Mouse (Mus musculus): Measurements from ENCODE around the gene Adcy4. TPM values are rescaled to one million over a fixed set of nuclear protein-coding genes. Genes with fewer than 3 reads are reported as not detected.
"Not testable (repeated sequence)": the region's sequence is repeated elsewhere in the genome, so short reads cannot be mapped to it uniquely, and the experiment has no call there.

Adcy4 gene
- polyA plus RNA-seq, 1 experiment from 2014 or later = not detected

DNA sequence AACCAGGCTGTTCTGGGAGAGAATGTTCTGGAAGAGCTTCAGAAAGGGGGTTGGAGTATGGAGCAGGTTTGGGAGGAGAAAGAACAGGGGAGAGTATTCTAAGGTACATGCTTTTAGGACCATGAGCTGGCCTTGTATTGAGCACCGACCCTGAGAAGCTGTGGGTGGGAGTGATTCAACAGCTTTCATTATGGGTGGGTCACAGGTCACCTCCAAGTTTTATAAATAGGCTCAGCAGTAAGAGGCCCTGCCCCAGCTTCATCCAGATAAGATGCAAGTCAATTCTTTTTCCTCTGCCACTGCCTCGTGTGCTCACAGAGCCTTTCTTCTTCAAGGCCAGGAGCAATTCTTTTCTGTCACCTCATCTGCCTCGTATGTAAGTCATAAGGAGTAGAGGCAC, 6.7 kb downstream of the Adcy4 start:
- POLR2A ChIA-PET = no interaction called here
- in situ Hi-C loops (cut with MboI; ENCODE audit: low pct_unique_long_range_greater_than_20kb) = loop anchor here (5.0 kb wide), 1 partner anchor 90 kb away; no protein-coding TSS in a partner anchor
- TF ChIP-seq CTCF (IDR thresholded peaks at IDR 0.05) = no peak
- DNase-seq (ENCODE audit: low read depth, low spot score) (no peak), ATAC-seq (no peak)
- CTCF ChIA-PET = interaction anchor here (2.0 kb wide), 1 partner anchor 8 kb away, joined by 5 read pairs; no protein-coding TSS in a partner anchor
- peaks cover 31% of the 10 kb centered on the region for H3K27me3 ChIP-seq

DNA sequence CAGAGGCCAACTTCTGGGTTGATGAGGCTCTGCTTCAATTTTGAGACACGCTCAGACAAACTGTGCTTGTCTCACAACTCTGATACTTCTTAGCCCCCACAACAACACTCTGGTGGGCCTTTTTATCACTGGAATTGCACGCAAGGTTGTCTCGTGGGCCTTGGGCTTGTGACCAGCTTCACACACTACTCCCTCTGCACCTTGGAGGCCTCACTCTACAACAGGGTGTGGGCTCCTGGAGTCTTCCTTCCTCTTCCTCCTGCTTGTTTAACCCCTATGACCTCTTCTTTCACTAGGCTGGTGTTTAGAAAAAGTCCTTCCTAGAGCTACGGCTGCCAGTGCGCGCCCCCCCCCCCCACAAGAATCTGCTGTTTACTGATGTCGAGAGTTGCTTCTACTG, 7.2 kb downstream of the Adcy4 start:
- peaks cover 35% of the 10 kb centered on the region for H3K27me3 ChIP-seq
- DNase-seq (ENCODE audit: low read depth, low spot score) (no peak), ATAC-seq (no peak)
- TF ChIP-seq CTCF (IDR thresholded peaks at IDR 0.05) = no peak
- ChIA-PET POLR2A (no interaction called here), CTCF (interaction anchor here (2.0 kb wide), 1 partner anchor 7 kb away, joined by 5 read pairs; no protein-coding TSS in a partner anchor)
- in situ Hi-C loops (cut with MboI; ENCODE audit: low pct_unique_long_range_greater_than_20kb) = loop anchor here (5.0 kb wide), 1 partner anchor 91 kb away; no protein-coding TSS in a partner anchor

DNA sequence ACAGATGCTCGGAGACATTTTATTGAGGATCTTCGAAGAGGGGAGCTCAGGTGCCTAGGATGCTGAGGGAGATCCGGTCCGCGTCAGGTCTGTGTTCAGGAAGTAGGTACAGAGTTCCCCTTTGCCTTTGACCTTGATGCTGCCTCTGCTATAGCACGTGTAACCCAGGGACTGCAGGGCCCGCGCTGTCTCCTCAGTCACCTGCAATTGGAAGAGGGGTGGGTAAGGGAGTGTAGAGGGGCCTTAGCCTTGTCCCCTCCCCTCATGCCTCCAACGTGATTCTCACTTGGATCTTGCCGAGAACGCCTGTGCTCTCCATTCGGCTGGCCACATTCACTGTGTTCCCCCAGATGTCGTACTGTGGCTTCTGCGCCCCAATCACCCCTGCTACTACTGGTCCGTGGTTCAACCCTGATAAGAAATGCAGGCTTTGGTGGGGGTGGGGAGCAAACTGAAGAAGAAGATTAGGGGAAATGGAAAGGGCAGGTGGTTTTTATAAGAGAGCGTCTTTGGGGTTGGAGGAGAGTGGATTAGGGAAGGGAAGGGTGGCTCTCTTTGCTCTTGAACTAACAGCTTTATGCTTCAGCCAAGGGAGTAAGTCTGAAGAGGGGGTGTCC, 14.7 kb downstream of the Adcy4 start:
- in situ Hi-C loops (cut with MboI; ENCODE audit: low pct_unique_long_range_greater_than_20kb) = no loop called here
- TF ChIP-seq CTCF (IDR thresholded peaks at IDR 0.05) = no peak
- ChIA-PET CTCF (interaction anchor here (1.5 to 1.8 kb wide), 3 partner anchors 9 to 12 kb away, joined by 4 to 10 read pairs (median 5); no protein-coding TSS in a partner anchor), POLR2A (no interaction called here)
- no peak for ATAC-seq
- H3K27me3 ChIP-seq = peaks cover 26% of the 10 kb centered on the region
- no peak for DNase-seq (ENCODE audit: low read depth, low spot score)

DNA sequence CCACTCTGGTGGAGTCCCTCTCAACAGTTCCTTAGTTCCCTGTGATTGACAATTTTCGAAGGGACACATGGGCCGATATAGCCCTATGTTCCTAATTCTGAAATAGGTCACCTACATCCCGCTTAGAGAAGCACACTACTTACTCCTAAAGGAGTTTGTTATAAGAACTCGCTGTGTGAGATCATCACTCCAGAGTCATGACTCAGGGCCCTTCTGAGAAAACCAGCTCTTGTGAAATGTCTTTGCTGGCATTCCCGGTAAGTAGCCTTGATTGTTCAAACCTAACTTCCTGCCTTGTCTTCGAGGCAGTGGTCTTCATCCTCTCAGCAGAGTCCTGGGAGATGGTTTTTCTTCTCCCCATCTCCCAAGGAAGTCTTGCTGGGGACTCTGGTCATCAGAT, 15.3 kb downstream of the Adcy4 start:
- ChIA-PET POLR2A (no interaction called here), CTCF (interaction anchor here (1.5 to 1.8 kb wide), 2 partner anchors 9 to 13 kb away, joined by 4 to 5 read pairs; no protein-coding TSS in a partner anchor)
- no peak for TF ChIP-seq CTCF (IDR thresholded peaks at IDR 0.05)
- DNase-seq (ENCODE audit: low read depth, low spot score) (no peak), ATAC-seq (peak; percentile 57)
- peaks cover 21% of the 10 kb centered on the region for H3K27me3 ChIP-seq
- in situ Hi-C loops (cut with MboI; ENCODE audit: low pct_unique_long_range_greater_than_20kb) = no loop called here

DNA sequence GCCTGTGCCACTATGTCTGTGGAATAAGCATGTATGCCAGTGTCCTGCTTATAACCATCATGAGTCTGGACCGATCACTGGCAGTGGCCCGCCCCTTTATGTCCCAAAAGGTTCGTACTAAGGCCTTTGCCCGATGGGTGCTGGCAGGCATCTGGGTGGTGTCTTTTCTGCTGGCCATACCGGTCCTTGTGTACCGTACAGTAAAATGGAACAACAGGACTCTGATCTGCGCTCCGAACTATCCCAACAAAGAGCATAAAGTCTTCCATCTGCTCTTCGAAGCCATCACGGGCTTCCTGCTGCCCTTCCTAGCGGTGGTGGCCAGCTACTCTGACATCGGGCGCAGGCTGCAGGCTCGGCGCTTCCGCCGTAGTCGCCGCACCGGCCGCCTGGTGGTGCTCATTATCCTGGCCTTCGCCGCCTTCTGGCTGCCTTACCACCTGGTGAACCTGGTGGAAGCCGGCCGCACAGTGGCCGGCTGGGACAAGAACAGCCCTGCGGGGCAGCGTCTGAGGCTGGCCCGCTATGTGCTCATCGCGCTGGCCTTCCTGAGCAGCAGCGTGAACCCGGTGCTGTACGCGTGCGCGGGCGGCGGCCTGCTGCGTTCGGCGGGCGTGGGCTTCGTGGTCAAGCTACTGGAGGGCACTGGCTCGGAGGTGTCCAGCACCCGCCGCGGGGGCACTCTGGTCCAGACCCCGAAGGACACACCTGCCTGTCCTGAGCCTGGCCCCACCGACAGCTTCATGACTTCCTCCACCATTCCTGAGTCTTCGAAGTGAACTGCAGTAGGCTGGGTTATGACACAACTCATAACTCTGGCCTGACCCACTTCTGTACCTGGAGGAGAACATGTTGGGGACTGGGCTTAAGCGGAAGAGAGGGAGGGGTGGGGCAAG, 16.1 kb downstream of the Adcy4 start:
- ChIA-PET POLR2A (no interaction called here), CTCF (interaction anchor here (1.5 kb wide), 1 partner anchor 13 kb away, joined by 4 read pairs; no protein-coding TSS in a partner anchor)
- no peak for ATAC-seq
- no peak for DNase-seq (ENCODE audit: low read depth, low spot score)
- no peak for TF ChIP-seq CTCF (IDR thresholded peaks at IDR 0.05)
- in situ Hi-C loops (cut with MboI; ENCODE audit: low pct_unique_long_range_greater_than_20kb) = no loop called here
- H3K27me3 ChIP-seq = peaks cover 14% of the 10 kb centered on the region

DNA sequence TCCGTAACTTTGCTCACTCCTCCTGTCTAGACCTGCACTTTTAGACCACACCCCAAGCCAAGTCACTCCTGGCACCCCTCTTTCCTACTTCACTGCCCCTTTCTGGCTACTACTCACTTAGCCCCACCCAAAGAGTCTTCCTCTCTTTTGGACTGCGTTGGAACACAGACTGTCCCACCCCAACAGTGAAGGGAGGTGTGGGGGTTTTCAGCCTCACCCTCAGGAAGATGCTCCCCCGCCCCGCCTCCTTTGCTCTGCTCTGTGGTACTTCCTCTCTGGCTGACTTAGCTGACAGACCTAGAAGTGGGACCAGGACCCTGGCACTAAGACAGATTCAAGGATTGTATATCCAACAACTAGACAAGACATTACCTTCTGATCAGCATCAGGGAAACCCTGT, 18.2 kb downstream of the Adcy4 start, which contains the start of gene Ltb4r1:
Ltb4r1 (plus strand) TSS at position 267 of the 400 bp plus-strand sequence.
- H3K27me3 ChIP-seq = peaks cover 4% of the 10 kb centered on the region
- DNase-seq (ENCODE audit: low read depth, low spot score) (no peak), ATAC-seq (no peak)
- POLR2A ChIA-PET = no interaction called here
- in situ Hi-C loops (cut with MboI; ENCODE audit: low pct_unique_long_range_greater_than_20kb) = no loop called here
- TF ChIP-seq CTCF (IDR thresholded peaks at IDR 0.05) = no peak
- CTCF ChIA-PET = no interaction called here

DNA sequence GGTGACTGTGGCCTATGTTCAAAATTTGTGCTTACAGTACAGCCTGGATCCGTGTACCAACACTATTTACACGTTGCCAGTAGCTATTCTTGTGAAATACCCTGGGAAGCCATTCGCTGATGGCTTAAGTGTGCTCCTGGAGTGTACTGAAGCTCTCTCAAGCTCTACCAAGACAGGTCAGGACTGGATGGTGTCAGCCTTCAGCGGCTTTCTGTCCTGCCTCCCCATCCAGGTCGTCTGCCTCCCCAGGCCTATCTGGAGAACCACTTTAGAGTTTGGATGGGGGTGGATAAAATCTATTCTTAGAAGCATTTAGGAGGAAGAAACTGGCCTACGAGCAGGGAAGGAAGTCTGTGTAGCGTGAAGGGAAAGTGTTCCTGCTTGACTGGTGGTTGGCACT, 20.7 kb downstream of the Adcy4 start:
- POLR2A ChIA-PET = no interaction called here
- no peak for DNase-seq (ENCODE audit: low read depth, low spot score)
- in situ Hi-C loops (cut with MboI; ENCODE audit: low pct_unique_long_range_greater_than_20kb) = no loop called here
- no peak for TF ChIP-seq CTCF (IDR thresholded peaks at IDR 0.05)
- H3K27me3 ChIP-seq = peaks cover 4% of the 10 kb centered on the region
- CTCF ChIA-PET = no interaction called here
- peak; percentile 23 for ATAC-seq

DNA sequence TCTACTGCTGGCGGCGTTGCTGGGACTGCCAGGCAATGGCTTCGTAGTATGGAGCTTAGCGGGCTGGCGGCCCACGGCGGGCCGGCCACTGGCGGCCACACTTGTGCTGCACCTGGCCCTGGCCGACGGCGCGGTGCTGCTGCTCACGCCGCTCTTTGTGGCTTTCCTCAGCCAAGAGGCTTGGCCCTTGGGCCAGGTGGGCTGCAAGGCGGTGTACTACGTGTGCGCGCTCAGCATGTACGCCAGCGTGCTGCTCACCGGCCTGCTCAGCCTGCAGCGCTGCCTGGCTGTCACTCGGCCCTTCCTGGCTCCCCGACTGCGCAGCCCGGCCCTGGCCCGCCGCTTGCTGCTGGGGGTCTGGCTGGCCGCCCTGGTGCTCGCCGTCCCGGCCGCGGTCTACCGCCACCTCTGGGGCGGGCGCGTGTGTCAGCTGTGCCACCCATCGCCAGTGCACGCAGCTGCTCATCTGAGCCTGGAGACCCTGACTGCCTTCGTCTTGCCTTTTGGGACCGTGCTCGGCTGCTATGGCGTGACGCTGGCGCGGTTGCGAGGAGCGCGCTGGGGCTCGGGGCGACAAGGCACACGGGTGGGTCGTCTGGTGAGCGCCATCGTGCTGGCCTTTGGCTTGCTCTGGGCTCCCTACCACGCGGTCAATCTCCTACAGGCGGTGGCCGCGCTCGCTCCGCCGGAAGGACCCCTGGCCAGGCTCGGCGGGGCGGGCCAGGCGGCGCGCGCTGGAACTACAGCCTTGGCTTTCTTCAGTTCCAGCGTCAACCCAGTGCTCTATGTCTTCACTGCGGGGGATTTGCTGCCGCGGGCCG, 21.7 kb downstream of the Adcy4 start:
- no peaks in the 10 kb centered on the region for H3K27me3 ChIP-seq
- no peak for DNase-seq (ENCODE audit: low read depth, low spot score)
- no peak for TF ChIP-seq CTCF (IDR thresholded peaks at IDR 0.05)
- no peak for ATAC-seq
- POLR2A ChIA-PET = no interaction called here
- CTCF ChIA-PET = no interaction called here
- in situ Hi-C loops (cut with MboI; ENCODE audit: low pct_unique_long_range_greater_than_20kb) = no loop called here

DNA sequence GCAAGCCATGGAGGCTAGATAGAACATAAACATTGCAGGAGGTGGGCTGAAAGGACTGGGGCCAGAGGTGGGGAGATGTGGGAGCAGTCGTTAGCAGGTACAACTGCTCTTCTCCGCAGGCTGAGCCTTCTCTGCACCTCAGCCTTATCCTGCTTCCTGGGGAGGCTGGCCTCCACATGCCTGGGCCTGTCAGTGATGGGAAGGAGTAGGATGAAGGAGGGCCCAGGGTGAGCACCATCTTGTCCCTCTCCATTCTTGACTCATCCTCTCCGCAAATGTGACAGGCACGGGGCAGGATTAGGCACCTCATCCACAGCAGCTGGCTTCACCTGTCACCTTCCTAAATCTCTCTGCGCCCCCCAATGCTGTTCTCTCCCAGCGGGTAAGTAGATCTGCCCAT, 22.7 kb downstream of the Adcy4 start, which contains the start of gene Ltb4r2:
Ltb4r2 (plus strand) TSS at position 266 of the 400 bp plus-strand sequence.
- DNase-seq (ENCODE audit: low read depth, low spot score) (no peak), ATAC-seq (no peak)
- ChIA-PET POLR2A (no interaction called here), CTCF (interaction anchor here (0.8 to 1.9 kb wide), 3 partner anchors 10 to 77 kb away, joined by 3 to 5 read pairs (median 3); no protein-coding TSS in a partner anchor)
- in situ Hi-C loops (cut with MboI; ENCODE audit: low pct_unique_long_range_greater_than_20kb) = no loop called here
- H3K27me3 ChIP-seq = no peaks in the 10 kb centered on the region
- no peak for TF ChIP-seq CTCF (IDR thresholded peaks at IDR 0.05)

DNA sequence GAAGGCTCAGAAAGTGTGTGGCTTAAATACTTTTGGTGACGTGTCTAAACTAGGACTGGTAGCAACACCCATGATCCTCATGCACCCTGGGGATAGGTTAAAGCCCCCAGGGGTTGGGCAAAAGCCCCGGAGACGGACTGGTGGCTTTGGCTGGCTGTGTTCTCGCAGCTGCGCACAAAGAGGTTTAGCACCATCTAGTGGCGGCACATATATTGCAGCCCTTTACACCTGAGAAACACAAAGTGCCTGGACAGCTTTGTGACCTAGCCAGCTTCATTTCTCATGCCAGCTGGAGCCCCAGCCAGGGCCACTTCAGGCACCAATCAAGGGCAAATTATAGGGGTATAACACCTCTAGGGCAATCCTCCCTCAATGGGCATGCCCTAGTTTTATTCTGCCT, 23.7 kb downstream of the Adcy4 start:
- POLR2A ChIA-PET = interaction anchor here (0.7 kb wide), 1 partner anchor 94 kb away, joined by 3 read pairs; no protein-coding TSS in a partner anchor
- DNase-seq (ENCODE audit: low read depth, low spot score); H3K27me3 ChIP-seq; ATAC-seq; in situ Hi-C loops (cut with MboI; ENCODE audit: low pct_unique_long_range_greater_than_20kb): not testable (repeated sequence)
- CTCF ChIA-PET = interaction anchor here (0.6 to 1.9 kb wide), 4 partner anchors 16 to 76 kb away, joined by 3 to 5 read pairs (median 3); no protein-coding TSS in a partner anchor
